Mouse (Mus musculus) neural tube, embryonic 13.5 days (tissue): Measurements from ENCODE around the gene Itgb8. TPM values are rescaled to one million over a fixed set of nuclear protein-coding genes. Genes with fewer than 3 reads are reported as not detected.

Experiments
- ATAC-seq: fragments of 200-750 bp; cut with Nextera tagmentation; 2 replicates; pipeline ENCODE4 v1.8.0; 2017; ENCODE audit warnings: low read depth, mild to moderate bottlenecking, moderate TSS enrichment, moderate library complexity
- H3K27ac ChIP-seq: fragments of 300-500 bp; sonication (generic); replicated peaks from 2 replicates; pipeline ENCODE4 v1.5.1; 2015; ENCODE audit warnings: moderate library complexity, mild to moderate bottlenecking, inconsistent platforms
- H3K27me3 ChIP-seq: fragments of 300-500 bp; sonication (generic); 2 replicates; pipeline ENCODE4 v1.6.1; 2015; ENCODE audit warnings: mild to moderate bottlenecking, inconsistent platforms
- H3K36me3 ChIP-seq: fragments of 300-500 bp; sonication (generic); 2 replicates; pipeline ENCODE4 v1.6.1; 2015; ENCODE audit warnings: mild to moderate bottlenecking, inconsistent platforms
- H3K4me1 ChIP-seq: fragments of 300-500 bp; sonication (generic); replicated peaks from 2 replicates; pipeline ENCODE4 v1.6.1; 2015; ENCODE audit warnings: inconsistent platforms
- H3K4me2 ChIP-seq: fragments of 300-500 bp; sonication (generic); 2 replicates; pipeline ENCODE4 v1.6.1; 2015; ENCODE audit warnings: inconsistent platforms, mild to moderate bottlenecking, moderate library complexity
- H3K4me3 ChIP-seq: fragments of 300-500 bp; sonication (generic); 2 replicates; pipeline ENCODE4 v1.5.1; 2015; ENCODE audit warnings: mild to moderate bottlenecking, inconsistent platforms
- H3K9ac ChIP-seq: fragments of 300-500 bp; sonication (generic); 2 replicates; pipeline ENCODE4 v1.6.1; 2015; ENCODE audit warnings: moderate library complexity, mild to moderate bottlenecking, inconsistent platforms
- H3K9me3 ChIP-seq: fragments of 300-500 bp; sonication (generic); 2 replicates; pipeline ENCODE4 v1.6.1; 2016; ENCODE audit warnings: inconsistent platforms
- WGBS: fragments of 180-500 bp; shearing (Covaris S2); methylation state at CpG from one replicate; pipeline ENCODE4 v1.1.7; 2015; 5-methylcytosine and 5-hydroxymethylcytosine counted together
- polyA plus RNA-seq: library from polyadenylated mRNA; unstranded; fragments of >200 nt; fragmentation: Nextera tagmentation; extraction: Ambion mirVana; gene quantifications from 2 replicates; pipeline ENCODE4 v1.2.1, GENCODE M21; 2015

The Itgb8 gene
- polyA plus RNA-seq, 1 experiment from 2014 or later, result 8.2 TPM

GRCm38 (mm10) chr12:119204411-119204810 lies 34.2 kb downstream of the Itgb8 start:
- Histone ChIP-seq H3K27me3 (no peaks in the 10 kb centered on the region), H3K9ac (no peak overlapping the region), H3K4me1 (peaks cover 6% of the 10 kb centered on the region), H3K9me3 (no peaks in the 10 kb centered on the region), H3K27ac (no peak overlapping the region), H3K4me2 (no peak overlapping the region), H3K4me3 (no peak overlapping the region), H3K36me3 (no peaks in the 10 kb centered on the region)
- ATAC-seq, result no peak
- WGBS, result 89% methylated on average over 2 of the region's 2 CpGs

DNA sequence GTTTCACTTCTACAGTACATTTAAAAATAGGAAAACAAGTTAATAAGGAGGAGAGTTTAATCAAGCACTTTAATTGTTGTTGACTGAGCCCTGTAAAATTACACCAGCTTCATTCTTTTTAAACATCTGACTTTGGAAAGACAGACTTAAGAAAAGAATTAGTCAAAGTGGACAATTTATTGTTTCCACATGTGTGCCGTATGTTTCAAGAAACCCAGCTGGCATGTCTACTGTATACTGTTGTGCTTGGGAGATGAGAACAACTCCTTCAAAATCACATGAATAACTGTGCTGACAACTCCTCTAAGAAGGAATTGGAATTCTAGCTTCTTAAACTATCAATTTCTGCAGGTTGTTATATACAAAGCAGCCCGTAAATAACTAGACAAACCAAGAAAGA lies 35.8 kb downstream of the Itgb8 start:
- Histone ChIP-seq H3K9me3 (no peaks in the 10 kb centered on the region), H3K27ac (no peak overlapping the region), H3K9ac (no peak overlapping the region), H3K36me3 (no peaks in the 10 kb centered on the region), H3K4me3 (no peak overlapping the region), H3K4me1 (peaks cover 6% of the 10 kb centered on the region; the same call in 1 of the 2 replicates), H3K4me2 (no peak overlapping the region), H3K27me3 (no peaks in the 10 kb centered on the region)
- no peak for ATAC-seq
- 76% methylated on average over 2 of the region's 2 CpGs for WGBS

DNA sequence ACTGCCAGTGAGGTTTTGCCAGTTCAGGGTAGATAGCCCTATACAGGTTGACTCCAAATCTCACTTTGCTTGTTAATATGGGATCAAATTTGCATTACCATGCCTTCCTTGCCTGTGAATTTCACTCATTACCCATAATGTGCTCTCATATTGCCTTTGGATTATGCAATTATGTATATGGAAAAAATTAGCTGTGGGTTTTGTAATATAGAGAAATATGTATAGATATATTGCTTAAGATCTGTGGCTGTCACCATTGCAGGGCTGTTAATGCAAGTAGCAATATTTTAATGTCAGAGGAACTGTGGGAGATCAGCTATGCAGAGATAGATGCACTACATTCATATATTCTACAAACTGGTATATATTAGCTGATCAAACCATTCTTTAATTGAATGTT lies 43.5 kb downstream of the Itgb8 start:
- no peaks in the 10 kb centered on the region for H3K9me3 ChIP-seq
- no peak for ATAC-seq
- no peak overlapping the region for H3K27ac ChIP-seq
- 0 out of 2 replicates have a peak, but pooled peaks cover 3% of the 10 kb centered on the region for H3K36me3 ChIP-seq
- no peaks in the 10 kb centered on the region for H3K4me1 ChIP-seq
- no peak overlapping the region for H3K9ac ChIP-seq
- no peak overlapping the region for H3K4me2 ChIP-seq
- H3K27me3 ChIP-seq, result no peaks in the 10 kb centered on the region
- no peak overlapping the region for H3K4me3 ChIP-seq

GRCm38 (mm10) chr12:119189814-119190213 lies 48.8 kb downstream of the Itgb8 start:
- Histone ChIP-seq H3K27me3 (no peaks in the 10 kb centered on the region), H3K27ac (no peak overlapping the region), H3K4me3 (no peak overlapping the region), H3K9me3 (no peaks in the 10 kb centered on the region), H3K4me1 (no peaks in the 10 kb centered on the region), H3K9ac (no peak overlapping the region), H3K36me3 (0 out of 2 replicates have a peak, but pooled peaks cover 7% of the 10 kb centered on the region), H3K4me2 (no peak overlapping the region)
- 89% methylated on average over 8 of the region's 8 CpGs for WGBS
- no peak for ATAC-seq

- Histone ChIP-seq H3K9ac (no peak overlapping the region), H3K27me3 (no peaks in the 10 kb centered on the region), H3K27ac (no peak overlapping the region), H3K4me1 (no peaks in the 10 kb centered on the region), H3K9me3 (no peaks in the 10 kb centered on the region), H3K36me3 (0 out of 2 replicates have a peak, but pooled peaks cover 3% of the 10 kb centered on the region), H3K4me2 (no peak overlapping the region), H3K4me3 (no peak overlapping the region)
- no peak for ATAC-seq
- WGBS, result 88% methylated on average over 1 of the region's 1 CpGs
Measured at GRCm38 (mm10) chr12:119185441-119185840, 53.2 kb downstream of the Itgb8 start.

GRCm38 (mm10) chr12:119182215-119182924 lies 56.2 kb downstream of the Itgb8 start:
- Histone ChIP-seq H3K4me3 (no peak overlapping the region), H3K9me3 (no peaks in the 10 kb centered on the region), H3K4me1 (no peaks in the 10 kb centered on the region), H3K4me2 (no peak overlapping the region), H3K27ac (no peak overlapping the region), H3K36me3 (no peaks in the 10 kb centered on the region), H3K27me3 (no peaks in the 10 kb centered on the region), H3K9ac (no peak overlapping the region)
- ATAC-seq, result no peak
- whole genome bisulfite sequencing, result 90% methylated on average over 2 of the region's 2 CpGs

DNA sequence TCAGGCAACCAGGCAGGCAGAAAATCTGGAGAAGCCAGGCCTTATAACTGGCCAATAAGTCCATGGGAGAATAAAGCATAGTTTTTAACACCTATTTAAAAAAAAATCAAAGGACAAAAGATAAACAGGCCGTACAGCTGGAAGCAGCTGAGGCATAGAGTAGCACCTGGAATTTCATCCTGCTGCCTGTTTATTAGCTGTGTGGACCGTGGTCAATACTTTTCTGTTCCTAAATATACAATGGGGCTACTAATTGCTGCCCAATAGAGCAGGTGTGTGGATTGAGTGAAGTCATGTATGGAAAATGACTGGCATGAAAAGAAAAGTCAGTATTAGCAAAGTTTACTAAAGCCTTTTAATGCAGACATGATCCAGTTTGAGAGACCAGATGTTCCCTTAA lies 62.6 kb downstream of the Itgb8 start:
- no peak for ATAC-seq
- Histone ChIP-seq H3K27me3 (no peaks in the 10 kb centered on the region), H3K4me3 (no peak overlapping the region), H3K4me2 (no peak overlapping the region), H3K36me3 (peaks cover 10% of the 10 kb centered on the region; the same call in 1 of the 2 replicates), H3K9ac (no peak overlapping the region), H3K4me1 (no peaks in the 10 kb centered on the region), H3K27ac (no peak overlapping the region), H3K9me3 (no peaks in the 10 kb centered on the region)
- WGBS, result 78% methylated on average over 2 of the region's 2 CpGs

DNA sequence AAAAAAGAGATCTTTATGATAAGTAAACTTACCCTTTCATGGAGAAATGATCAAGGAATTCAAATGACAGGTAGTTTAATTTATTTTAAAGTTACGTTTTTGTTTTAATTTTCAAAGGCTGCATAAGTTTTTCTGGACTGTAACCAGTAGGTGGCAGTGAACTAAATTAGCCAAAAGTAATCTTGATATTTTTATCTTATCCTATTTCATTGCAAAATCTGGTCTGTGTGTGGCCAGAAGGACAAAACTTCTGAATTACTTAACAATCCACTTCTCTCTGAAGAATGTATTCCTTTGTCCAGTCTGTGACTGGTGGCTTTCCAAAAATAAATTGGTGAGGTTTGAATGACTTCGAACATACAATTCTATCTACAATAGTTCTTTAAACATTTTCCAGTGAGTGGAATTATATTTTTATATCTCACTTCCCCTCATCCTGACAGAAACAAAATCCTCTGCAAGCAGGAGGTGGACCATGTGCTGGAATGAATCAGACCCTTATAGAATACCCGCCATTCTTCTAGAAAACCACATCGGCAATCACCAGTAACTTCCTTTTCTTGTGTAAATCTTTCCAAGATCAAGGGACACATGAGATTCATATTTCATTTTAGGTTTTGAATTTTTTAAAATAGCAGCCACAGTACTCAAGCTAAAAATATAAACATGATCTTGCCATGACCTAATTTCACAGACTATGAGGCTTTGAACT lies 68.6 kb downstream of the Itgb8 start:
- 0 out of 2 replicates have a peak, but pooled peaks cover 6% of the 10 kb centered on the region for H3K36me3 ChIP-seq
- no peak overlapping the region for H3K27ac ChIP-seq
- no peak overlapping the region for H3K9ac ChIP-seq
- H3K27me3 ChIP-seq, result no peaks in the 10 kb centered on the region
- no peaks in the 10 kb centered on the region for H3K9me3 ChIP-seq
- 84% methylated on average over 4 of the region's 4 CpGs for WGBS
- no peak overlapping the region for H3K4me3 ChIP-seq
- H3K4me1 ChIP-seq, result peaks cover 3% of the 10 kb centered on the region; the same call in 1 of the 2 replicates
- no peak overlapping the region for H3K4me2 ChIP-seq
- no peak for ATAC-seq

- Histone ChIP-seq H3K9me3 (no peaks in the 10 kb centered on the region), H3K4me1 (peaks cover 9% of the 10 kb centered on the region; the same call in 1 of the 2 replicates), H3K27ac (no peak overlapping the region), H3K36me3 (0 out of 2 replicates have a peak, but pooled peaks cover 6% of the 10 kb centered on the region), H3K9ac (no peak overlapping the region), H3K27me3 (no peaks in the 10 kb centered on the region), H3K4me2 (no peak overlapping the region), H3K4me3 (no peak overlapping the region)
- 41% methylated on average over 3 of the region's 3 CpGs for WGBS
- no peak for ATAC-seq
Measured at GRCm38 (mm10) chr12:119169143-119169542, 69.5 kb downstream of the Itgb8 start.

DNA sequence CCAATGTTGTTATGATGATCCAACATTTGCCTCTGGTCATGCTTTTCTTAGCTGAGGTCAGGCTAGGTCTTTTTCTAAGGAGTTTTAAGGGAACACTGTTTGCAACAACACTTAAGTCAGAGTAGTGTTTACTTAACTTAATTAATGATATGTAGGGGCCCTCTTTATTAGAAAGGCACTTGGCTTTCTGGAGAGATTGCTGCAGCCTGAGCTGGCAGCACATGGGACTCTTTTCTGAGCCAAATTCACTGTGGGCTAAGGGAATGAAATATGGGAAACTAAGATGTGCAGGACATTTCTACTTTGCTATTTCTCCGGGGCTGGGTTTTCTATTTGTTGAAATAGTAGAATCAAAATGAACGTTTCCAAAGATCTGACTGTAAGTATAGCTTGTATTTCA lies 73.5 kb downstream of the Itgb8 start:
- no peak overlapping the region for H3K4me3 ChIP-seq
- H3K9me3 ChIP-seq, result no peaks in the 10 kb centered on the region
- no peak overlapping the region for H3K9ac ChIP-seq
- no peak overlapping the region for H3K27ac ChIP-seq
- WGBS, result 95% methylated on average over 2 of the region's 2 CpGs
- H3K36me3 ChIP-seq, result peaks cover 14% of the 10 kb centered on the region; the same call in 1 of the 2 replicates
- peaks cover 12% of the 10 kb centered on the region; the same call in 1 of the 2 replicates for H3K4me1 ChIP-seq
- ATAC-seq, result no peak
- H3K4me2 ChIP-seq, result no peak overlapping the region
- H3K27me3 ChIP-seq, result no peaks in the 10 kb centered on the region

- Histone ChIP-seq H3K4me2 (no peak overlapping the region), H3K4me3 (no peak overlapping the region), H3K9me3 (no peaks in the 10 kb centered on the region), H3K36me3 (peaks cover 14% of the 10 kb centered on the region; the same call in 1 of the 2 replicates), H3K27ac (no peak overlapping the region), H3K27me3 (no peaks in the 10 kb centered on the region), H3K4me1 (peaks cover 12% of the 10 kb centered on the region; the same call in 1 of the 2 replicates), H3K9ac (no peak overlapping the region)
- peak; percentile 71 for ATAC-seq
- WGBS, result 49% methylated on average over 1 of the region's 1 CpGs
Measured at GRCm38 (mm10) chr12:119164672-119165071, 73.9 kb downstream of the Itgb8 start.

DNA sequence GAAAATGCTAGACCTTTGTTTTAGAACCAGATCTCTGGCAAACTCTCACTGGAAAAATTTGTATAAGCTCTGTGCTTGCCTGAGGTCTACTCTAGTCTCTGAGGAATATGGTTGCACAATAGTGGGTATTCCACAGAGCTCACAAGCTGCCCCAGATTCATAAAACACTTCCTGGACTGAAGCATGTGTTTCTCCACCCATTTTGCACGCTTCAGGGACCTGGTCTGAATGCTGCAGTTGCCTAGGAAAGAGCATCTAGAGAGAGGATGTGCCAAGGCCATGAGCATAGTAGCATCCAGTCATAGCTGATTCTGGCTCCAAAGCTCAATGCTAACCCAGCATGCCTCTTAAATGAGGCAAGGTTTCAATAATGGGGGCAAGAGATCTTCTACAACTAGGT lies 74.4 kb downstream of the Itgb8 start:
- Histone ChIP-seq H3K9ac (no peak overlapping the region), H3K36me3 (peaks cover 14% of the 10 kb centered on the region; the same call in 1 of the 2 replicates), H3K27me3 (no peaks in the 10 kb centered on the region), H3K9me3 (no peaks in the 10 kb centered on the region), H3K4me2 (no peak overlapping the region), H3K4me3 (no peak overlapping the region), H3K4me1 (peaks cover 11% of the 10 kb centered on the region; the same call in 1 of the 2 replicates), H3K27ac (no peak overlapping the region)
- ATAC-seq, result peak; percentile 82
- 54% methylated on average over 1 of the region's 1 CpGs for WGBS
